Mouse (Mus musculus) forebrain, embryonic 13.5 days (tissue): ENCODE measurements at regions not wholly inside any gene's neighbourhood (a gene's known extent, or its start where the extent isn't known, plus 50 kb on each side); places are given as distances from the start of the nearest gene placed in this dataset.

Source experiments
- ATAC-seq: fragments of 200-750 bp; cut with Nextera tagmentation; 2 replicates; pipeline ENCODE4 v1.8.0; 2017
- H3K27ac ChIP-seq: fragments of 300-500 bp; sonication (generic); 2 replicates; pipeline ENCODE4 v1.5.1; 2015; ENCODE audit warnings: inconsistent platforms, mild to moderate bottlenecking, moderate library complexity
- H3K27me3 ChIP-seq: fragments of 300-500 bp; sonication (generic); 2 replicates; pipeline ENCODE4 v1.6.1; 2015; ENCODE audit warnings: mild to moderate bottlenecking, inconsistent platforms
- H3K36me3 ChIP-seq: fragments of 300-500 bp; sonication (generic); 2 replicates; pipeline ENCODE4 v1.6.1; 2015; ENCODE audit warnings: mild to moderate bottlenecking, inconsistent platforms; ENCODE audit not compliant: poor library complexity, severe bottlenecking
- H3K4me1 ChIP-seq: fragments of 300-500 bp; sonication (generic); 2 replicates; pipeline ENCODE4 v1.6.1; 2015; ENCODE audit warnings: inconsistent platforms
- H3K4me2 ChIP-seq: fragments of 300-500 bp; sonication (generic); 2 replicates; pipeline ENCODE4 v1.6.1; 2015; ENCODE audit warnings: inconsistent platforms, mild to moderate bottlenecking, moderate library complexity
- H3K4me3 ChIP-seq: fragments of 300-500 bp; sonication (generic); 2 replicates; pipeline ENCODE4 v1.5.1; 2015; ENCODE audit warnings: mild to moderate bottlenecking, inconsistent platforms
- H3K9ac ChIP-seq: fragments of 300-500 bp; sonication (generic); 2 replicates; pipeline ENCODE4 v1.6.1; 2015; ENCODE audit warnings: mild to moderate bottlenecking, inconsistent platforms
- H3K9me3 ChIP-seq: fragments of 300-500 bp; sonication (generic); replicated peaks from 2 replicates; pipeline ENCODE4 v1.6.1; 2016; ENCODE audit warnings: inconsistent platforms
- WGBS: fragments of 180-500 bp; shearing (Covaris S2); methylation state at CpG from one replicate; pipeline ENCODE4 v1.1.7; 2015; 5-methylcytosine and 5-hydroxymethylcytosine counted together

GRCm38 (mm10) chr14:25312814-25313426, 146.1 kb upstream of the Zmiz1 start:
- no peaks in the 10 kb centered on the region for H3K9me3 ChIP-seq
- no peak overlapping the region for H3K4me3 ChIP-seq
- no peaks in the 10 kb centered on the region for H3K36me3 ChIP-seq
- 0 out of 2 replicates have a peak overlapping the region, but pooled peaks have one; percentile 27 for H3K9ac ChIP-seq
- H3K27me3 ChIP-seq: no peaks in the 10 kb centered on the region
- peaks cover 61% of the 10 kb centered on the region for H3K4me1 ChIP-seq
- ATAC-seq: no peak
- no peak overlapping the region for H3K4me2 ChIP-seq
- 86% methylated on average over 6 of the region's 6 CpGs for WGBS
- peak overlapping the region; percentile 51; the same call in 1 of the 2 replicates for H3K27ac ChIP-seq

GRCm38 (mm10) chr14:25313693-25314240, 145.2 kb upstream of the Zmiz1 start:
- Histone ChIP-seq H3K36me3 (no peaks in the 10 kb centered on the region), H3K4me3 (no peak overlapping the region), H3K4me1 (peaks cover 65% of the 10 kb centered on the region), H3K9me3 (no peaks in the 10 kb centered on the region), H3K4me2 (no peak overlapping the region), H3K9ac (no peak overlapping the region), H3K27ac (0 out of 2 replicates have a peak overlapping the region, but pooled peaks have one; percentile 14), H3K27me3 (no peaks in the 10 kb centered on the region)
- 86% methylated on average over 4 of the region's 4 CpGs for WGBS
- ATAC-seq: no peak

- 87% methylated on average over 5 of the region's 5 CpGs for WGBS
- Histone ChIP-seq H3K27me3 (no peaks in the 10 kb centered on the region), H3K4me2 (no peak overlapping the region), H3K9me3 (no peaks in the 10 kb centered on the region), H3K4me3 (no peak overlapping the region), H3K9ac (peak overlapping the region; percentile 34; the same call in 1 of the 2 replicates), H3K36me3 (no peaks in the 10 kb centered on the region), H3K4me1 (peaks cover 80% of the 10 kb centered on the region), H3K27ac (peak overlapping the region; percentile 98)
- no peak for ATAC-seq
These were observed 142.5 kb upstream of the Zmiz1 start for GRCm38 (mm10) chr14:25316491-25316890.

- peak; percentile 91 for ATAC-seq
- Histone ChIP-seq H3K36me3 (no peaks in the 10 kb centered on the region), H3K9ac (peak overlapping the region; percentile 57), H3K9me3 (no peaks in the 10 kb centered on the region), H3K4me2 (peak overlapping the region; percentile 46), H3K27ac (peak overlapping the region; percentile 98), H3K27me3 (no peaks in the 10 kb centered on the region), H3K4me3 (no peak overlapping the region), H3K4me1 (peaks cover 80% of the 10 kb centered on the region)
- WGBS: under 1% methylated on average over 35 of the region's 37 CpGs
These were observed 141.1 kb upstream of the Zmiz1 start for GRCm38 (mm10) chr14:25317680-25318471.

- ATAC-seq: no peak
- H3K4me1 ChIP-seq: peaks cover 87% of the 10 kb centered on the region
- H3K36me3 ChIP-seq: no peaks in the 10 kb centered on the region
- no peak overlapping the region for H3K4me2 ChIP-seq
- H3K27me3 ChIP-seq: no peaks in the 10 kb centered on the region
- no peaks in the 10 kb centered on the region for H3K9me3 ChIP-seq
- H3K27ac ChIP-seq: peak overlapping the region; percentile 98
- peak overlapping the region; percentile 50 for H3K9ac ChIP-seq
- 34% methylated on average over 12 of the region's 12 CpGs for WGBS
- H3K4me3 ChIP-seq: no peak overlapping the region
These were observed 140.1 kb upstream of the Zmiz1 start for GRCm38 (mm10) chr14:25318909-25319308.

- Histone ChIP-seq H3K4me2 (no peak overlapping the region), H3K9ac (peak overlapping the region; percentile 5; the same call in 1 of the 2 replicates), H3K27me3 (no peaks in the 10 kb centered on the region), H3K36me3 (no peaks in the 10 kb centered on the region), H3K4me3 (no peak overlapping the region), H3K4me1 (peaks cover 87% of the 10 kb centered on the region), H3K9me3 (no peaks in the 10 kb centered on the region), H3K27ac (peak overlapping the region; percentile 98)
- ATAC-seq: no peak
- 35% methylated on average over 4 of the region's 4 CpGs for WGBS
These were observed 138.8 kb upstream of the Zmiz1 start for GRCm38 (mm10) chr14:25320141-25320540.

- Histone ChIP-seq H3K36me3 (no peaks in the 10 kb centered on the region), H3K4me3 (no peak overlapping the region), H3K9me3 (no peaks in the 10 kb centered on the region), H3K4me2 (no peak overlapping the region), H3K27ac (peak overlapping the region; percentile 80), H3K9ac (peak overlapping the region; percentile 13; the same call in 1 of the 2 replicates), H3K4me1 (peaks cover 57% of the 10 kb centered on the region), H3K27me3 (no peaks in the 10 kb centered on the region)
- ATAC-seq: peak; percentile 20; the same call in 1 of the 2 replicates
- 97% methylated on average over 5 of the region's 6 CpGs for WGBS
These were observed 135.2 kb upstream of the Zmiz1 start for GRCm38 (mm10) chr14:25323542-25324484.

GRCm38 (mm10) chr14:25325887-25326286, 133.1 kb upstream of the Zmiz1 start:
- WGBS: 96% methylated on average over 3 of the region's 3 CpGs
- Histone ChIP-seq H3K9me3 (no peaks in the 10 kb centered on the region), H3K4me2 (no peak overlapping the region), H3K9ac (no peak overlapping the region), H3K4me3 (no peak overlapping the region), H3K27me3 (no peaks in the 10 kb centered on the region), H3K4me1 (peaks cover 36% of the 10 kb centered on the region), H3K36me3 (no peaks in the 10 kb centered on the region), H3K27ac (no peak overlapping the region)
- no peak for ATAC-seq

- ATAC-seq: no peak
- H3K9me3 ChIP-seq: no peaks in the 10 kb centered on the region
- no peak overlapping the region for H3K4me3 ChIP-seq
- 84% methylated on average over 5 of the region's 5 CpGs for WGBS
- no peaks in the 10 kb centered on the region for H3K27me3 ChIP-seq
- H3K36me3 ChIP-seq: no peaks in the 10 kb centered on the region
- no peak overlapping the region for H3K4me2 ChIP-seq
- H3K9ac ChIP-seq: no peak overlapping the region
- no peak overlapping the region for H3K27ac ChIP-seq
- H3K4me1 ChIP-seq: peaks cover 13% of the 10 kb centered on the region
These were observed 130.8 kb upstream of the Zmiz1 start for GRCm38 (mm10) chr14:25328230-25328629.

GRCm38 (mm10) chr14:25334186-25334585, 124.8 kb upstream of the Zmiz1 start:
- H3K4me1 ChIP-seq: peaks cover 7% of the 10 kb centered on the region
- no peak overlapping the region for H3K4me3 ChIP-seq
- H3K9me3 ChIP-seq: no peaks in the 10 kb centered on the region
- ATAC-seq: no peak
- H3K27ac ChIP-seq: no peak overlapping the region
- H3K27me3 ChIP-seq: no peaks in the 10 kb centered on the region
- WGBS: 87% methylated on average over 2 of the region's 2 CpGs
- no peaks in the 10 kb centered on the region for H3K36me3 ChIP-seq
- no peak overlapping the region for H3K9ac ChIP-seq
- H3K4me2 ChIP-seq: no peak overlapping the region

- no peak for ATAC-seq
- Histone ChIP-seq H3K4me1 (peaks cover 22% of the 10 kb centered on the region), H3K9me3 (no peaks in the 10 kb centered on the region), H3K4me2 (no peak overlapping the region), H3K9ac (no peak overlapping the region), H3K27me3 (no peaks in the 10 kb centered on the region), H3K4me3 (no peak overlapping the region), H3K27ac (no peak overlapping the region), H3K36me3 (no peaks in the 10 kb centered on the region)
- 98% methylated on average over 1 of the region's 1 CpGs for WGBS
These were observed 122.1 kb upstream of the Zmiz1 start for GRCm38 (mm10) chr14:25336875-25337274.
